Mouse (Mus musculus) retina, embryonic 14.5 days (tissue): Measurements from ENCODE around the gene Sirt3.
A peak's percentile ranks its signal among the peaks of the same experiment; 100 is the strongest.
"Not testable (repeated sequence)": the region's sequence is repeated elsewhere in the genome, so short reads cannot be mapped to it uniquely, and the experiment has no call there.

ENCODE experiments used
- DNase-seq: peaks from one replicate; pipeline ENCODE4 v3.0.0-alpha.2; 2015; ENCODE audit warnings: low spot score

Sirt3 gene

DNA sequence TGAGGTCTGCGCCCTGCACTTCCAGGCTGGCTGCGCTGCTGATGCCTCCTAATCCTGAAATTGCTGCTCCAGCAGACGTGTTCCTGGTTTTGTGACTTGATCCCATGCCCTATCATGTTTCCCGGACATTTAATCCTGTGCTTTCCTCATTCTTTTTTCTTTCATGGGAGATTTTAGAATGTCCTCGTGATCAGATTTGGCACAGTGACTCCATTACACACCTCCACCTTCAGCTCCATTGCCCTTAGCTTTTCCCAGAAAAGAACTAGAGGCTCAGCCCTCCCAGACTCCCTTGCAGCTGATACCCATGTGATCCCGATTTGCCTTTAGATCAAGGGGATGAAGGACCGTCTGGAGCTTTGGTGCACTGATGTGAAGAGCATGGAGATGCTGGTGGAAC lies 15.8 kb upstream of the Sirt3 start:
- DNase-seq: no peak

DNA sequence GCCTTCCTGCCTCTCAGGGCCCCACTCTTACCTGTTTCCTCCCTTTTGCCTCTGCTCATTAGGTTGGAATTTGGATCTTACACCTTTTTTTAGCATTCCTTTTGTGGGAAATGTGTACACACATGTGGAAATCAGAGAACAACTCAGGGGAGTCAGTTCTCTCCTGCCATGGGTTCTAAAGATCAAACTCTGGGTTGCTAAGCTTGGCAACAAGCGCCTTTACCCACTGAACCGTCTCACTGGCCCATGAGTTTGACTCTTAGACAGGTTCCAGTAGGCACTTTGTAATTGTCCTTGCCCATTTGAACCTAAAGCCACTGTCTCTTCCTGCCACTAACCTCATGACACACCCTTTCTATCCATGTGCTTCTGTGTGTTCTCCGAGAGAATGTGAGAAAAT lies 12.5 kb upstream of the Sirt3 start:
- no peak for DNase-seq

DNA sequence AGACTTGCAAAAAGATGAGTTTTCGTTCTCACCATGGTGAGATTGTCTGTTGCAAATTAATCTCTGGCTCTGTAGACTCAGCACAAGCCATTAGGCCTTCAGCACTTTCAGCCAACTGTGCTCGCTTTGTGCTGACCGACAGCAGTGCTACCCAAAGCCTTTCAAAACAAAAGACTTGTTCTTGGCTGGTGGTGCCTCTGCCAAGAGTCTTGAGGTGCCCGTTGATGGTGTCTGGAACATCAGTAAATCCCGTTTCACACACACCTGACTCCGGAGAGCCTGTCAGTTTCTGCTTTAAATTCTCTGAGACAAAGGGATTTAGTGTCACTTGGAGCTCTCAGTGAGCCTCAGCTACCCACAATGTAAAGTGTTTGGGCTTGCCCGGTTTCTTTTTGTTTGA lies 11.9 kb upstream of the Sirt3 start:
- no peak for DNase-seq

DNA sequence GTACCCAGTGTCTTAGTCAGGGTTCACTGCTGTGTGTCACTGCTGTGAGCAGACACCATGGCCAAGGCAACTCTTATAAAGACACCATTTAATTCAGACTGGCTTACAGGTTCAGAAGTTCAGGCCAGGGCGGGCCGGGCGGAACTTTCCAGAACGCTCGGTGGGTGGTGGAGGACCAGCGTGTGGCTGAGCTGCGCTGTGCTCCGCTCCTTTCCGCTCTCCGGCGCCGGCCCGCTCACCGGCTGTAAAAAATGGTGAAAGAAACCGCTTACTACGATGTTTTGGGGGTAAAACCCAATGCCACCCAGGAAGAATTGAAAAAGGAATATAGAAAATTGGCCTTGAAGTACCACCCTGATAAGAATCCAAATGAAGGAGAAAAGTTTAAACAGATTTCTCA lies 8.5 kb upstream of the Sirt3 start:
- DNase-seq: not testable (repeated sequence)

DNA sequence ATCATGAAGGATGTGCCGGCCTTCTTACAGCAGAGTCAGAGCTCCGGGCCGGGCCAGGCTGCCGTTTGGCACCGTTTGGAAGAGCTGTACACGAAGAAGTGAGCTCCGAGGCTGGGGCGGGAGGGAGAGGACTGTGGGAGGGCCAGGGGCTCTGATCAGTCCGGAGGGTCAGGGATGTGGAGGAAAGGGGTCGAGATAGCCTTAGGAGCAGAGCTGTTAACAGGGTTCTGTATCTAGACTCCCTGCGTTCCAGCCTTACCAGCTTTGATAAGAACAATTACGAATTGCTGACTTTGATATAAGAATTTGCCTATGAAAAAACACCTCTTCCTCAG lies 327 bp upstream of the Sirt3 start:
- DNase-seq: no peak

DNA sequence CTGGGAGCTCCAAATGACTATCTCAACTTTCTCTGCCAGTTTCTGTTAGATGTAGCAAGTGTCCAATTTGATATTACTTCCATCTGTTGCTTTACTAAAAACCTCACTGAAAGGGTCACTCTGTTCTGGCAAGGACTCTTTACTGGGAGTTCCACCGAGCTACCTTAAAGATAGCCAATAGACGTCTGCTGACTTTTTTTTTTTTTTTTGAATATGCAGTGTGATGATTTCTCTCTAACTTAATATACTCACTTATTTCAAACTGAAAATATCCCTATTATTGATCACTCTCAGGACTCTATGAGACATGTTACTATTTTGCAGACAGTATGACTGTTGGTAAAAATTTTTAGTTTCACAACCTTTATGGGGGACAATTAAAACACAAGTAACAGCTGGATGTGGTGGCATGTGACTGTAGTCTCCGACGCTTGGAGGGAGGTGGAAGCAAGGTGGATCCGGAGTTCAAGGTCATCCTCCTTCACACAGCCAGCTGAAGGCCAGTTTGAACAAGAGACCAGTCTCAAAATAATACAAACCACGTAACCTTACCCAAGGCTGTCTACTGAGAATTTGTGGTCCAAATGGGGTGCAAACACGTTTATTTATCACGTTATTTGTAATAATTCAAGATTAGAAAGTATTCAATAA lies 1.1 kb downstream of the Sirt3 start:
- DNase-seq: no peak

DNA sequence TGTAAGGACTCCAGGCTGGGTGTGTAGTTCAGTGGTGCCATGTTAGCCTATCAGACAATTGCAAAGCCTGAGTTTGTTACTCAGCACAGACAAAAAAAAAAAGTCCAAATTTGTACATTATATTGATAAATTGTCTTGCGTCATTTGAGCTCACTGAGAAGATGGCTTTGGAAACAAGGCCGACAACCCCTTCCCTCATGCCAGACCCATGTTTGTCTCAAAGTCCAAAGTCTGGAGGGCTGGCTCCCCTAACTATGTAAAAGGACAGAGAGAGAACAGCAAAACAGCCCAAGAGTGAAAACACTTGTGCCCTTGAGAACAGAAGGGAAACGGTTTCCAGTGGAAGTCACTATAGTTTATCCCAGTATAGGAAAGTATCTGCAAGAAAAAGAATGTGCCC lies 1.7 kb downstream of the Sirt3 start:
- DNase-seq: no peak

DNA sequence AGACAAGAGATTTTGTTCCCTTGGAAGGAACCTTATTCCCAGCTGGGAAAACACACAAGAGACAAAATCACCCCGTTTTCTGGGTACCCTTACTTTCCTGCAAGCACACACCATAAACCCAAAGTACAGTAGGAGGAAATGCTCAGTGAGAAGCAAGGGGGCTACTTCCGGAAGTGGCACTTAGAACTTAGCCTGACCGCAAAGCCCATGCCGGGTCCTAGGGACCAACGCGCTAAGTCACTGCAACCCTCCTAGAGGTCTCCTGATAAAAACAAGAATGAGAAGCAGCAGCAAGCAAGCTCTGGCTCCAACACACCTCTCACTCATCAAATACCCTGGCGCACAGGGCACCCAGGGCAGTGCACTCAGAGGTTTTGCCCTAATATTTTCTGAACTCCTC lies 2.8 kb downstream of the Sirt3 start:
- DNase-seq: no peak

DNA sequence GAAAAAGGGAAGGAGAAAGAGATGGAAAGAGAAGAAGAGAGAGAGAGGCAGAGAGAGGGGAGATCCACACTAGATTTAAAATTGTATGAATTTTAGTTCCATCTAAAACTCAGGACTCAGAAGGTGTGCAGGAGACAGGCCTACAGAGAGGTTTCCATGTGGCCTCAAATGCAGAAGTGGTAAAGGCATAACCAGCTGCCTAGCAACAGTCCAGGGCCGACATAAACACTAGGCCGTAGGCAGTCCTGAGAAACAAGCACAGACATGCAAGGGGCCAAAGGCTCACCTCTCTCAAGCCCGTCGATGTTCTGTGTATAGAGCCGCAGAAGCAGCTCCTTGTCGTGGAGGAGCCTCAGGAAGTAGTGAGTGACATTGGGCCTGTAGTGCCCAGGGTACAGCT lies 4.7 kb downstream of the Sirt3 start:
- DNase-seq: no peak

DNA sequence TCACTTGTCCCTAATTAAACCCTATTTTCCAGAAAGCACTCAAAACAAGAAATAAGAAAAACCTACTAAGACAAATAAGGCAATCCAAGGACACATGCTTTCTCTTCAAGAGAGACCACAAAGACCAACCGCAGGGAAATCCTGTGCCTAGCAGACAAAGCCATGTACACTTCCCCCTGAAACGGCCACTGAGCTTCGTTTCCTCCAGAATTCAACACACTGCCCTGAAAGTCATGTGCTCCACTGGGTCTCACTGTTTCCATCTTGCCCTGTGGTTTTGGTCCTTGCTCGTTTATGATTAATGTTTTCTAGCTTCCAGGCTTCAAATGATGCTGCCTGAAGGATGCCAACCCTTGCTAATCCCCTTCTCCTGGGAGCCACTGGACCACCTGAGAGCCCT lies 7.9 kb downstream of the Sirt3 start:
- no peak for DNase-seq

DNA sequence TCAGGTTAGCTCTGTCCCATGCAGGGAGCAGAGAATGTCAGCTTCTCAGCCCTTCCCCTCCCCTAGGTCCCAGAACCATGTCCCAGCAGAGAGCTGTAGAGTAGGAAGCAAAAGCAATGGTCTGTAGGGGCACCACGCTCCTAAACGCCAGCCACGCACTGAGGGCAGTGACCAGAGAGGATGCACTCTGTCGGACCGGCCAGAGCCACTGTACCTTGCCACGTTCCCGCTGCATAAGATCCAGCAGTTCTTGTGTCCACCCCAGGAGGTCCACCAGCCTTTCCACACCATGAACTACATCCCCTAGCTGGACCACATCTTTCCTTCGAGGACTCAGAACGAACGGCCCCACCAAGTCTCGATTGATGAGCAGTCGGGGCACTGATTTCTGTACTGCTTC lies 17.3 kb downstream of the Sirt3 start:
- DNase-seq: no peak

DNA sequence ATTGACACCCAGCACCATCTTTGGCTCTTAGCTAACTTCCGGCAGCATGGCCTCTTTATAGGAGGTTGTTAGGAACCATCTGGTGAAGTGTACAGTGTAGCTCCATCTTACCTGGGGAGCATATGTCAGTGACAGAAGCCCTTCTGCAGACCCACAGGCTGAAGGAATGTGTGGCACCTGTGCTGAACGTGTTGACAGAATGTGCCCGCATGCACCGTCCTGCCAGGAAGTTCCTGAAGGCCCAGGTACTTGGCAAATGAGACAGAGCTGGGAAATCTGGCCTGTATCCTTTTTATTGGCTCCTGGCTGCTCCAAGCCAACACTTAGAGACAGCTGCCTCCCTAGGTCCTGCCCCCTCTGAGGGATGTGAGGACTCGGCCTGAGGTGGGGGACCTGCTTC lies 21.4 kb downstream of the Sirt3 start:
- no peak for DNase-seq

DNA sequence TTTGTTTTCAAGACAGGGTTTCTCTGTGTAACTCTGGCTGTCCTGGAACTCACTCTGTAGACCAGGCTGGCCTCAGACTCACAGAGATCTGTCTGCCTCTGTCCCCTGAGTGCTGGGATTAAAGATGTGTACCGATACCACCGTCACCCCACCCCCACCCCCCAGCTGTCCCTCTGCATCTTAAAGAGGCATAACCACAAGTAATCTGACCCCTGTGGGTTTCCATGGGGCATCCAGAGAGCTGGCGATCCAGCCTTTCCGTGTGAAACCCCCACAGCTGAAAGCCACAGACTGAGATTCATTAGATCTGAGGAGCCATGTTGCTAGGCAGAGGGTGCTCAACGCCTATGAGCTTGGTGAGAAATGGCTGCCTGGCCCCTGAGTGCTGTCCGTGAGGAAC lies 22.1 kb downstream of the Sirt3 start:
- no peak for DNase-seq

DNA sequence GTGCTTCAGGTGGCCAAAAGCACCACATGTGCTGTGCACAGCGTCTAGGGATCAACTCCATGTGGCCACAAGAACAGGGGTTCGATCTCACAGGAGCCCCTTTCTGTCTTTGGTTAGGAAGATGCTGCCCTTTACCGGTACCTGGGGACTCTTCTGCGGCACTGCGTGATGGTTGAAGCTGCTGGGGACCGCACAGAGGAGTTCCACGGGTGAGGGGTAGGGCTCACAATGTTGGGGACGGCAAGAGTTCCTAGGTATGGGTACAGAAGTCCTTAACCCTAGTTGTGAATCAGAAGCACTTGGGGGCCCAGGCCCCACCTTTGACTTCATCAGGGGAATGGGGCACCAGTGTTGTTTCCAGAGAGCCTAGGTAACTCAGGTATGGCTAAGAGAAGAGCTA lies 23.4 kb downstream of the Sirt3 start:
- DNase-seq: no peak

DNA sequence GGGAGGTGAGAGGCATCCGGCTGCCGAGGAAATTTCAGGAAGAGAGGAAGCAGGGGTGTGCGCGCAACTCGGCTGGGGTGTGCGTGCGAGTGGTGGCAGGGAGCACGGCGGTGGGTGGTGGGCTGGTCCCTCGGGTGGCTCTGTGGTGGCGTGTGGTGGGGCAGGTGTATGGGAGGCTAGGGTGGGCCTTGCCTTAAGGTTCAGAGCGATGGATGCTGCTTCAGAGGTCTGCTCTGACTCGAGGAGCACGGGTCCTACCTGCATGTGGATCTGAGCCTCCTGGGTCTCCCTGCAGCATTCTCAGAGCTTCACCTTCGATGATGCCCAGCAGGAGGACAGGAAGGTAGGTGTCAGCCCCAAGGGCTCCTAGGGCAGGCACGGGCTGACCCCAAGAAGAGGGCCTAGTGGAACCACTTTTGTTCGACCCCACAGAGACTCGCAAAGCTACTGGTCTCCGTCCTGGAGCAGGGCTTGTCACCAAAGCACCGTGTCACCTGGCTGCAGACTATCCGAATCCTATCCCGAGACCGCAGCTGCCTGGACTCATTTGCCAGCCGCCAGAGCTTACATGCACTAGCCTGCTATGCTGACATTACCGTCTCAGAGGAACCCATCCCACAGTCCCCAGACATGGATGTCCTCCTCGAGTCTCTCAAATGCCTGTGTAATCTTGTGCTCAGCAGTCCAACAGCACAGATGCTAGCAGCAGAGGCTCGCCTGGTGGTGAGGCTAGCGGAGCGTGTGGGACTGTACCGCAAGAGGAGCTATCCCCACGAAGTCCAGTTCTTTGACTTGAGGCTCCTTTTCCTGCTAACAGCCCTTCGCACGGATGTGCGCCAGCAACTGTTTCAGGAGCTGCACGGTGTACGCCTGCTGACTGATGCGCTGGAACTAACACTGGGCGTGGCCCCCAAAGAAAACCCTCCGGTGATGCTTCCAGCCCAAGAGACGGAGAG lies 24.3 kb downstream of the Sirt3 start, which contains the start of gene Bet1l:
TSS of gene Bet1l (minus strand) at position 28 of the 956 bp plus-strand sequence.
- DNase-seq: peak; percentile 17

DNA sequence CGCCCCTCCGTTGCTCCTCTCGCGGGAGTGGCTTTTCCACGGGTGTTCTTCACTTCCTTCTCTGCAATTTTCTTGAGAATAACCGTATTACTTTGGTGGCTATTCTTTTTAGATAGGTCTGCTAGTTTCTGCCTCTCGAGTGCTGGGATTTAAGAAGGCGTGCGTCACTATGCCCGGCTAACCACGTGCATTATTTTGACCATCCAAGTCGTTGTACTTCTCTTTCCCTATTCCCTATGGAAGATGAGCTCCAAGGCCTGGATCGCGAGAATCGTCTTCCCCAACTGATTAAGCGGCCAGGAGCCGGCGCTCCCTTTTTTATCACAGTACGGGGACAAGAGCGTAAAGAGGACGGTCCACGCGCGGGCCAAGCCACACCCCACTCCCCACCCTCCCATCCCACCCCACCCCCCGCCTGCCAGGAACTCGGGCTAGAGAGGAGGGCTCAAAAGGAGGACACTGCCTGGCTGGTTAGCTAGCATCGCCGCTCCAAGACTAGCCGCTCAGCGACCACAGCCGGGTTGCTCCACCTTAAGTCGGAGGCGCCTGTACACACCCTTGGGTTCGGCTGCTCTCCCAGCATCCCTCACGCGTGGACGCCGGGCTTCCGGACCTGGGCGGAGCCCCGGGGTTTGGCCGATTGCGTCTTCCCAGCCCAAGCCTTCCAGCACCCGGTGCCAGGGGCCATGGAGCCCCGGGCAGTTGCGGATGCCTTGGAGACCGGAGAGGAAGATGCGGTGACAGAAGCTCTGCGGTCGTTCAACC lies 25.1 kb downstream of the Sirt3 start, which contains the start of gene Ric8a:
TSS of gene Ric8a (plus strand) at position 173 of the 765 bp plus-strand sequence.
- DNase-seq: peak; percentile 79

DNA sequence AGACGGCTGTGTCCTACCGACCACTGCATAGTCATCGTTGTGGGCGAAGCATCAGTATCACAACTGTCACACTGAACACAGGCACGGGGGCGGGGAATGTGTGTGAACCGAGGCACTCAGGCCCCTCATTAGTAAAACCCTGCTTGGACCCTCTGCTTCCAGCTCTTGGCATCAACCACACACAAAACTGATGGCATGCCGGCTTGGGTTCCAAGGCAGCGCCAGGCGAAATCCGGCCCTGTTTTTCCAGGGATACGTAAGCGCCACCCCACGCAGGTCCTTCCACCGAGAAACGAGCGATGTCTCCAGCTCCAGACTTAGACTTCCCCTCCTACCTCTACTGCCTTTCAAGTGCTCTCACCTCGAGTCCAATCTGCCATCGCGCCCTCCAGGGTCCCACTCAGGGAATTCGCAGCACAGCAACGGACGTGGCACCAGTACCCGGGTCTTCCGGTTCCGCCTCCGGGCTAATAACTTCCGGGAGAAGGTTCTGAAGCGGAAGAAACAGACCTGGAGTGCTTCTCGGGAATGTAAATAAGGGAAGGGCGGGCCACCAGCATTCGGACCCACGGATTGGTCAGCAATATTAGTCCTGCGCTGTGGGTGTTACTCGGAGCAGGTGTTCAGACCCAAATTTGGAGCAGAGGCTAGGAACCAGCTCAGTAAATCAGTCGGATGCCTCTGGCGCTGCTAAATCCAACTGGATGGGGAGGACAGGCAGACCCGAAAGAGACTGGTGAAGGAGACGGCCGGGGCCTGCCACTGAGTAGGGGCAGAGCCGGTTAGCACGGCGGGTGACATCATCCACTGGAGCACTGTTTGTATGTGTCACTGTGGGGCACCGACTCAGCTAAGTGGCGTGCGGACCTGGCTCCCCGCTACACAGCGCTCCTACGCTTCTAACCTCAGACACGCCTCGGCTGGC lies 26.0 kb downstream of the Sirt3 start, which contains the start of gene Gm45785:
TSS of gene Gm45785 (minus strand) at position 472 of the 925 bp plus-strand sequence.
- peak; percentile 88 for DNase-seq

DNA sequence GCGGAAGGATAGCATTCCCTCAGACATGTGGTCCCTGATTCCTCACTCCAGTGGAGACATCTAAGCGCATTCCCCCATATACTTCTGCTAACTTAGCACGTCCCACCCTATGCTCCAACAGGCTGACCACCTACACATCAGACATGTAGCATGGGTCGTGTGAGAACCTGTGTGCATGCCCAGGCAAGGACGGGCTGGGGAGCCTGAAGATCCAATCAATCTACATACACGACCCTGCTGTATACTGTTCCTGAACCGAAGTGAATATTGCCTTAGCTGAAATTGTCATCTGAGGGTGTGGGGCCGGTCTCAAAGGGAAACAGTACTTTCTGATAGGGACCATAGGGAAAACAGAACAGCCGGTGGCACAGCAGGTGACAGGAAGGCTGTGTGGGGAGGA lies 26.9 kb downstream of the Sirt3 start:
- no peak for DNase-seq

DNA sequence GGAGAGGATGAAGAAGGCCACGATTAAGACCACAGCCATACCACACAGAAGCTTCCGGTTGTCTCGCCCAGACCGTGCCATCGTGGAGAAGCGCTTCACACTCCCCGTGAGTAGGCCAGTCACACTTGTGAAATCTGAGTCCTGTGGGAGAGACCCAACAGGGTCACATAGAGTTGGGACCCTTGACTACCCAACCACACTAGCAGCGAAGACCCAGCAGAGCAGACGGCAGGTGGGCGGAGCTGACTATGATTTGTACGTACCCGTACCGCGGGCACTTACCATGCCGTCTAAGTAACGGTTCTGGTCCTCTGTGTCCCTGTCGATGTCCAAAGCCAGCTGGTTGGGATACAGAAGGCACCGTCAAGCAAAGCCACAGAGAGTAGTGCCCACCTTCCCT lies 27.6 kb downstream of the Sirt3 start:
- no peak for DNase-seq

DNA sequence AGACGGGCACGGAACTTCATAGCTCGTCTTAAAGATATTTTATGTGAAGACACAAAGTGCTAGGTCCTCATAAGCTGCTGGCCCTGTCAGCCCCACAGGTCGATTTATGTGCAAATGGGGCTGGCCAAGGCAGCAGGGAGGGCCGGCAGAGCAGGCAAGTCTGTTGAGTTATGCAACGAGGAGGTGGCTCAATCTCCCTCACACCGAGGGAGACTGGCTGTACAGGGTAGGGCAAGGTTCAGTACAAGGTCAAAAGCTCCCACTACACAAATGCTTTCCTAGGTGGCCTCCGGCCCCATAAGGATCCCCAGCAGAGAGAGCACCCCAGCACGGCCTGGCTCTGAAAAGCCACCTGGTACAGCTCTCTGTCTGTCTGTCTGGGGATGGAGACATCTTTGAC lies 28.7 kb downstream of the Sirt3 start:
- no peak for DNase-seq

DNA sequence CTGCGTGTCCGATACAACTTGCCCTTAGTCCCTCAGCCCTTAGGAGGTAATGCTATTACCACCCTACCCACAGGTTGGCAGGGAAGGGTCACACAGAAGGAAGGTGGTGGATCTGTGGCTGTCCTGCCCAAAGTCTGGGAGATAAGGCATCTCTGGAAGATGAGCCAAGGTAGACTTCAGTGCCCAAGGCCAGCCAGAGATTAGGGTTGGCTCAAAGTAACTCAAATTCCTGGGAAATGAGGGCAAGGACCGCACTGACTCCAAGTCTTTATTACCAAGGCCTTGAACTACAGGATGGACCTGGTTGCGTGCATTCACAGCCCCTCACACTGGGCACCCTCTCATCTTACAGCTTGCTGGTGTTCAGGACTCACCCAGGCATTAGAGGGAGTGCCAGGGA lies 30.2 kb downstream of the Sirt3 start:
- no peak for DNase-seq

DNA sequence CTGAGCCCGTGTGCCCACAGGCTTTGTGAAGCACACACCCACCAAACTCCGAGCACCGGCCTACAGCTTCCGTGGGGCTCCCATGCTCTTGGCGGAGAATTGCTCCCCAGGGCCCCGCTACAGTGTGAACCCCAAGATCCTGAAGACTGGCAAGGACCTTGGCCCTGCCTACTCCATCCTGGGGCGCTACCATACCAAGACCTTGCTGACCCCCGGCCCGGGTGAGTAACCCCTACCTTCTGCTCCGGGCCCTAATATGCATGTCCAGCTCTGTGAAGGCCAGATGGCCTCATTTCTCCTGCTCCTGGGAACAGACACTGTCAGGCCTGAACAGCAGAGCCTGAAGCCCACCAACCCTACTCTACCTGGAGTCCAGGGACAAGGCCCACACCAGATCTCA lies 33.5 kb downstream of the Sirt3 start:
- DNase-seq: no peak
